Mouse (Mus musculus) hindbrain, embryonic 11.5 days (tissue): ENCODE measurements at regions not wholly inside any gene's neighbourhood (a gene's known extent, or its start where the extent isn't known, plus 50 kb on each side); places are given as distances from the start of the nearest gene placed in this dataset.

ENCODE experiments used
- ATAC-seq: fragments of 200-750 bp; cut with Nextera tagmentation; 2 replicates; pipeline ENCODE4 v1.8.0; 2017; ENCODE audit warnings: mild to moderate bottlenecking, moderate TSS enrichment, moderate library complexity; ENCODE audit not compliant: low FRiP score
- DNase-seq: peaks from one replicate; pipeline ENCODE4 v3.0.0-alpha.2; 2015; ENCODE audit warnings: low spot score
- H3K27ac ChIP-seq: fragments of 300-500 bp; sonication (generic); 2 replicates; pipeline ENCODE4 v1.5.1; 2014; ENCODE audit warnings: mild to moderate bottlenecking, low read depth, low read length
- H3K27me3 ChIP-seq: fragments of 300-500 bp; sonication (generic); 2 replicates; pipeline ENCODE4 v1.6.1; 2014; ENCODE audit warnings: mild to moderate bottlenecking, low read length, moderate library complexity, mixed read lengths; ENCODE audit not compliant: control insufficient read depth, insufficient read depth
- H3K36me3 ChIP-seq: fragments of 300-500 bp; sonication (generic); 2 replicates; pipeline ENCODE4 v1.6.1; 2014; ENCODE audit warnings: mild to moderate bottlenecking, low read length, moderate library complexity, mixed read lengths; ENCODE audit not compliant: control insufficient read depth, insufficient read depth
- H3K4me1 ChIP-seq: fragments of 300-500 bp; sonication (generic); replicated peaks from 2 replicates; pipeline ENCODE4 v1.6.1; 2014; ENCODE audit warnings: low read length, mixed read lengths; ENCODE audit not compliant: control insufficient read depth, insufficient read depth
- H3K4me2 ChIP-seq: fragments of 300-500 bp; sonication (generic); replicated peaks from 2 replicates; pipeline ENCODE4 v1.6.1; 2014; ENCODE audit warnings: mild to moderate bottlenecking, low read depth, low read length
- H3K4me3 ChIP-seq: fragments of 300-500 bp; sonication (generic); 2 replicates; pipeline ENCODE4 v1.5.1; 2014; ENCODE audit warnings: low read depth, low read length
- H3K9ac ChIP-seq: fragments of 300-500 bp; sonication (generic); 2 replicates; pipeline ENCODE4 v1.6.1; 2014; ENCODE audit warnings: low read depth, low read length
- H3K9me3 ChIP-seq: fragments of 300-500 bp; sonication (generic); 2 replicates; pipeline ENCODE4 v1.6.1; 2016; ENCODE audit warnings: low read length; ENCODE audit not compliant: control insufficient read depth
- WGBS: fragments of 180-500 bp; shearing (Covaris S2); extraction: QIAGEN DNeasy Blood & Tissue Kit; methylation state at CpG from one replicate; pipeline ENCODE4 v1.1.7; 2014; 5-methylcytosine and 5-hydroxymethylcytosine counted together

GRCm38 (mm10) chr8:79828763-79829542, 117.3 kb downstream of the Anapc10 start:
- 26% methylated on average over 8 of the region's 8 CpGs for WGBS

GRCm38 (mm10) chr8:79829543-79829890, 117.9 kb downstream of the Anapc10 start:
- 24% methylated on average over 11 of the region's 11 CpGs for WGBS
- H3K9me3 ChIP-seq: no peaks in the 10 kb centered on the region
- H3K4me3 ChIP-seq: peak overlapping the region; percentile 4; the same call in 1 of the 2 replicates
- H3K4me1 ChIP-seq: no peaks in the 10 kb centered on the region
- H3K27ac ChIP-seq: no peak overlapping the region
- DNase-seq (no peak), ATAC-seq (peak; percentile 46; the same call in 1 of the 2 replicates)
- H3K9ac ChIP-seq: 0 out of 2 replicates have a peak overlapping the region, but pooled peaks have one; percentile 12
- H3K27me3 ChIP-seq: no peaks in the 10 kb centered on the region
- peak overlapping the region; percentile 24 for H3K4me2 ChIP-seq
- no peaks in the 10 kb centered on the region for H3K36me3 ChIP-seq

More at GRCm38 (mm10) chr8:79828763-79829542, 117.3 kb downstream of the Anapc10 start:
- DNase-seq: peak; percentile 47
- H3K9ac ChIP-seq: 0 out of 2 replicates have a peak overlapping the region, but pooled peaks have one; percentile 12
- no peaks in the 10 kb centered on the region for H3K9me3 ChIP-seq
- peak overlapping the region; percentile 24 for H3K4me2 ChIP-seq
- ATAC-seq: peak; percentile 56; the same call in 1 of the 2 replicates
- H3K4me1 ChIP-seq: no peaks in the 10 kb centered on the region
- no peak overlapping the region for H3K27ac ChIP-seq
- H3K27me3 ChIP-seq: no peaks in the 10 kb centered on the region
- H3K36me3 ChIP-seq: no peaks in the 10 kb centered on the region
- peak overlapping the region; percentile 4; the same call in 1 of the 2 replicates for H3K4me3 ChIP-seq

DNA sequence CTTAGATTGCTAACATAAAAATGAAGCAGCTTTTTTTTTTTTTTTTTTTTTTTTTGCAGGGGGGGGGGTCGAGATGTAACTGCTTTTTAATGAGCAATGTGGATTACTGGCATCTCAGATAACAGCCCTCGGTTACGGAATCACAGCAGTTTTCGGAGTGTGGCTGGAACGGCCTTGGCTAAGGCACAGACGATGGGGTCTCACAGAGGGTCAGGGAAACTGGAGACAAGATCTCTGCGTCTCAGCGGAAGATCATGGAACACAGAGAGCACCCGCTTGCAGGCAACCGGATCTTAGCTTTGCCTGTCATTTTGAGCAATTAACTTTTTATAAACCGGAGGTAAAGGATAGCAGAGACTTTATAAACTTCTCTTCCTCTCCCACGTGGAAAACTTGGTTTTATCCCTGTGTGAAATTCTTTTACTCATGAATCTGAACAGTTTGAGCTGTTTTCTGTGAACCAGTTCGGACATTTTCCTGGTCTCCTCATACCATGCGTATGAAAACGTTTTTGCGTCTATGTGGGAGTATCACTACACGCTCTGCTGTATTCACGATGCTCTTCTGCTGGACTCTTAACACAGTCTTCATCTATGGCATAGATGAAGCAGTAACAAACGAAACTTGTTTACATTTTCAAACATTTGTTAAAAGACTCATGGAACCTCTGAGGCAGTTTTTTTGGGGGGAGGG, 118.5 kb downstream of the Anapc10 start:
- WGBS: 68% methylated on average over 19 of the region's 19 CpGs
- no peak overlapping the region for H3K4me3 ChIP-seq
- peak; percentile 6 for DNase-seq

GRCm38 (mm10) chr8:79838961-79839360, 127.3 kb downstream of the Anapc10 start:
- H3K27me3 ChIP-seq: no peaks in the 10 kb centered on the region
- no peak overlapping the region for H3K9ac ChIP-seq
- H3K4me2 ChIP-seq: no peak overlapping the region
- WGBS: 88% methylated on average over 1 of the region's 1 CpGs
- no peak overlapping the region for H3K4me3 ChIP-seq
- H3K27ac ChIP-seq: no peak overlapping the region
- no peaks in the 10 kb centered on the region for H3K36me3 ChIP-seq
- H3K4me1 ChIP-seq: no peaks in the 10 kb centered on the region
- H3K9me3 ChIP-seq: no peaks in the 10 kb centered on the region
- no peak for DNase-seq
- no peak for ATAC-seq

More for the DNA sequence above, 118.5 kb downstream of the Anapc10 start:
- no peaks in the 10 kb centered on the region for H3K9me3 ChIP-seq
- no peaks in the 10 kb centered on the region for H3K27me3 ChIP-seq
- no peak overlapping the region for H3K9ac ChIP-seq
- no peak for ATAC-seq
- H3K4me1 ChIP-seq: no peaks in the 10 kb centered on the region
- H3K27ac ChIP-seq: no peak overlapping the region
- no peaks in the 10 kb centered on the region for H3K36me3 ChIP-seq
- no peak overlapping the region for H3K4me2 ChIP-seq

DNA sequence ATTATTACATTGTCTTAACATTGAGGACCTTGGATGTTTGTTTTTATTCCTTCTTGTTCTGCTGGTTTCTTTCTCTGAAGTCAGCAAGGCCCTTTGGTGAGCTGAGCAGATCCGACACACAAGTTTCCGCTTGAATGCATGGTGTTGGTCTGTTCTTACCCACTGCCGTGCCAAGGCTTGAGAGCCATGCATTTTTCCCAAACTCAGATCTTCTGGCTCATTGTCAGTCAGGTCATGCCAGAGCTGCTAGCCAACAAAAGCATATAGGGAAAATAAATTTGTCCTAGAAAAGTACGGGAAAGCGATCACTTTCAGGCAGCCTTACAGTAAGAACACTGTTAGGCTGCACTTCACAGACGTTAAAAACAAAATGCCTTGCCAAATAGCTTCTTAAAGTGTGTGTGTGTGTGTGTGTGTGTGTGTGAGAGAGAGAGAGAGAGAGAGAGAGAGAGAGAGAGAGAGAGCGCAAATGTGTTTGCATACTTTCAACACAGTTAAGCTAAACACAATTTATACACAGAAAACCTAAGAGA, 138.4 kb downstream of the Anapc10 start:
- H3K9me3 ChIP-seq: no peaks in the 10 kb centered on the region
- no peak overlapping the region for H3K9ac ChIP-seq
- H3K4me2 ChIP-seq: no peak overlapping the region
- no peaks in the 10 kb centered on the region for H3K36me3 ChIP-seq
- no peak overlapping the region for H3K27ac ChIP-seq
- 77% methylated on average over 7 of the region's 7 CpGs for WGBS
- no peak overlapping the region for H3K4me3 ChIP-seq
- ATAC-seq: no peak
- DNase-seq: no peak
- no peaks in the 10 kb centered on the region for H3K4me1 ChIP-seq
- H3K27me3 ChIP-seq: no peaks in the 10 kb centered on the region

DNA sequence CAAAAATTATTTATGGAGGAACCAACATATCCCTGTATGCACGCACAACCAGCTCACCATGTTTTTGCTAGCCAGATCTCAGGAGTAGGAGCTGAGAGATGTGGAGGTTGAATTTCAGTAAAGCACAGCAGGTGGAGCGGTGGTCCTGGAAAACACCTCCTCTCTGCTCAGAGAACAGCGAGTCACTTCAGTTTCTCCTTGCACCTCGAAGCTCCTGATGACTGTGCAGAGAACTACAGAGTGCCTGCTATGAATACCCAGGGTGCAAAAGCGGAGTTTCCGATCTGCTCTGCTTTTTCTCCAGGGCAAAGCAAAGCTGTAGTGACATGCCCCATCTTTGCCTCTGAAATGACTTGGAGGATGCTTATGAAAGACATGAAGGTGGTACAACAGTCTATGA, 138.9 kb downstream of the Anapc10 start:
- H3K27ac ChIP-seq: no peak overlapping the region
- H3K4me2 ChIP-seq: no peak overlapping the region
- H3K9ac ChIP-seq: no peak overlapping the region
- no peak for ATAC-seq
- no peak for DNase-seq
- H3K27me3 ChIP-seq: no peaks in the 10 kb centered on the region
- no peak overlapping the region for H3K4me3 ChIP-seq
- 73% methylated on average over 6 of the region's 6 CpGs for WGBS
- no peaks in the 10 kb centered on the region for H3K9me3 ChIP-seq
- H3K36me3 ChIP-seq: no peaks in the 10 kb centered on the region
- no peaks in the 10 kb centered on the region for H3K4me1 ChIP-seq

GRCm38 (mm10) chr8:79872416-79873077, 160.9 kb downstream of the Anapc10 start:
- Histone ChIP-seq H3K36me3 (no peaks in the 10 kb centered on the region), H3K9me3 (no peaks in the 10 kb centered on the region), H3K4me1 (no peaks in the 10 kb centered on the region), H3K4me2 (no peak overlapping the region), H3K9ac (no peak overlapping the region), H3K27me3 (no peaks in the 10 kb centered on the region), H3K27ac (no peak overlapping the region), H3K4me3 (no peak overlapping the region)
- no peak for ATAC-seq
- no peak for DNase-seq
- WGBS: 77% methylated on average over 7 of the region's 7 CpGs

DNA sequence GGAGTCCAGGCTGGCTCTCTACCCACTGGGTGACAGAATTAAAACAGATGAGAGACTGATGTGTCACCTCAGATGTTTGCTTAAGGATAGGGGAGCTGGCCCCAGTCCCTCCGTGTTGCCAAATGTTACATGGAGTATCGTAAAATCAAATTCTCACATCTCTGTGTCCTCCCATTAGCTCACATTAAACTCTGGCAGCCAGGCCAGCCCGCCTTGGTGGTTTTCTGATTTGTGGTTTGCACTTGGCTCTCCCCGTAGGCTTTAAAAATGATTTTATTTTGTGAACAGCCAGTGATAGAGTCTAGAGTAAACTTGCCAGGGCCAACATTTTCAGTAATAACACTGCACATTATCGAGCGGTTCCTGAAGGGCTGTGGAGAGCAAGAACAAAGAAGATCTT, 149.8 kb downstream of the Hhip start:
- Histone ChIP-seq H3K4me1 (no peaks in the 10 kb centered on the region), H3K4me3 (no peak overlapping the region), H3K36me3 (no peaks in the 10 kb centered on the region), H3K9ac (no peak overlapping the region), H3K9me3 (no peaks in the 10 kb centered on the region), H3K4me2 (no peak overlapping the region), H3K27ac (no peak overlapping the region), H3K27me3 (no peaks in the 10 kb centered on the region)
- 82% methylated on average over 6 of the region's 6 CpGs for WGBS
- DNase-seq: no peak
- no peak for ATAC-seq
